Mouse (Mus musculus) stomach, embryonic 14.5 days (tissue): ENCODE measurements around the gene Tmtc1. TPM values are rescaled to one million over a fixed set of nuclear protein-coding genes. Genes with fewer than 3 reads are reported as not detected.

Source experiments
- ATAC-seq: fragments of 200-750 bp; cut with Nextera tagmentation; 2 replicates; pipeline ENCODE4 v1.8.0; 2017; ENCODE audit warnings: low read depth, moderate TSS enrichment; ENCODE audit not compliant: insufficient number of reproducible peaks, insufficient read depth, low FRiP score
- H3K27ac ChIP-seq: fragments of 300-500 bp; sonication (generic); 2 replicates; pipeline ENCODE4 v1.5.1; 2014; ENCODE audit warnings: mild to moderate bottlenecking, low read length, moderate library complexity, mixed read lengths
- H3K27me3 ChIP-seq: fragments of 300-500 bp; sonication (generic); 2 replicates; pipeline ENCODE4 v1.6.1; 2014; ENCODE audit warnings: low read length, control low read depth, mixed read lengths; ENCODE audit not compliant: control insufficient read depth, insufficient read depth
- H3K36me3 ChIP-seq: fragments of 300-500 bp; sonication (generic); 2 replicates; pipeline ENCODE4 v1.6.1; 2014; ENCODE audit warnings: mild to moderate bottlenecking, control low read depth, low read length, moderate library complexity, mixed read lengths; ENCODE audit not compliant: control insufficient read depth, insufficient read depth
- H3K4me1 ChIP-seq: fragments of 300-500 bp; sonication (generic); 2 replicates; pipeline ENCODE4 v1.6.1; 2014; ENCODE audit warnings: low read length, control low read depth, mixed read lengths; ENCODE audit not compliant: control insufficient read depth, insufficient read depth
- H3K4me2 ChIP-seq: fragments of 300-500 bp; sonication (generic); replicated peaks from 2 replicates; pipeline ENCODE4 v1.6.1; 2014; ENCODE audit warnings: low read depth, low read length, control low read depth
- H3K4me3 ChIP-seq: fragments of 300-500 bp; sonication (generic); 2 replicates; pipeline ENCODE4 v1.5.1; 2014; ENCODE audit warnings: low read depth, low read length, control low read depth
- H3K9ac ChIP-seq: fragments of 300-500 bp; sonication (generic); replicated peaks from 2 replicates; pipeline ENCODE4 v1.6.1; 2014; ENCODE audit warnings: low read depth, mild to moderate bottlenecking, control low read depth, low read length, moderate library complexity, mixed read lengths
- H3K9me3 ChIP-seq: fragments of 300-500 bp; sonication (generic); 2 replicates; pipeline ENCODE4 v1.6.1; 2016; ENCODE audit warnings: low read depth, low read length, control low read depth; ENCODE audit not compliant: control insufficient read depth
- WGBS: fragments of 180-500 bp; shearing (Covaris S2); extraction: QIAGEN DNeasy Blood & Tissue Kit; methylation state at CpG from one replicate; pipeline ENCODE4 v1.1.7; 2014; 5-methylcytosine and 5-hydroxymethylcytosine counted together
- polyA plus RNA-seq: library from polyadenylated mRNA; unstranded; fragments of >200 nt; fragmentation: Nextera tagmentation; extraction: Ambion mirVana; gene quantifications from 2 replicates; pipeline ENCODE4 v1.2.1, GENCODE M21; 2014

The Tmtc1 gene
- polyA plus RNA-seq, 1 experiment from 2014 or later = 2.8 TPM

- WGBS = 56% methylated on average over 3 of the region's 3 CpGs
- Histone ChIP-seq H3K9ac (no peak overlapping the region), H3K9me3 (no peaks in the 10 kb centered on the region), H3K36me3 (no peaks in the 10 kb centered on the region), H3K27ac (no peak overlapping the region), H3K27me3 (no peaks in the 10 kb centered on the region), H3K4me3 (no peak overlapping the region), H3K4me1 (no peaks in the 10 kb centered on the region), H3K4me2 (no peak overlapping the region)
- no peak for ATAC-seq
These were observed 68.5 kb downstream of the Tmtc1 start for GRCm38 (mm10) chr6:148375618-148376209.

- no peaks in the 10 kb centered on the region for H3K4me1 ChIP-seq
- no peak overlapping the region for H3K9ac ChIP-seq
- H3K27me3 ChIP-seq = no peaks in the 10 kb centered on the region
- H3K36me3 ChIP-seq = no peaks in the 10 kb centered on the region
- H3K27ac ChIP-seq = no peak overlapping the region
- no peak overlapping the region for H3K4me2 ChIP-seq
- ATAC-seq = no peak
- 68% methylated on average over 3 of the region's 3 CpGs for WGBS
- no peaks in the 10 kb centered on the region for H3K9me3 ChIP-seq
- no peak overlapping the region for H3K4me3 ChIP-seq
These were observed 69.2 kb downstream of the Tmtc1 start for GRCm38 (mm10) chr6:148375015-148375414.

GRCm38 (mm10) chr6:148373444-148373843 is 70.7 kb downstream of the Tmtc1 start:
- 63% methylated on average over 2 of the region's 2 CpGs for WGBS
- no peak overlapping the region for H3K4me2 ChIP-seq
- ATAC-seq = no peak
- no peaks in the 10 kb centered on the region for H3K9me3 ChIP-seq
- no peak overlapping the region for H3K9ac ChIP-seq
- H3K4me3 ChIP-seq = no peak overlapping the region
- H3K27ac ChIP-seq = no peak overlapping the region
- no peaks in the 10 kb centered on the region for H3K27me3 ChIP-seq
- no peaks in the 10 kb centered on the region for H3K4me1 ChIP-seq
- H3K36me3 ChIP-seq = no peaks in the 10 kb centered on the region

GRCm38 (mm10) chr6:148371223-148371622 is 73.0 kb downstream of the Tmtc1 start:
- no peaks in the 10 kb centered on the region for H3K4me1 ChIP-seq
- H3K36me3 ChIP-seq = no peaks in the 10 kb centered on the region
- H3K9ac ChIP-seq = no peak overlapping the region
- H3K9me3 ChIP-seq = no peaks in the 10 kb centered on the region
- no peaks in the 10 kb centered on the region for H3K27me3 ChIP-seq
- H3K4me2 ChIP-seq = no peak overlapping the region
- no peak overlapping the region for H3K4me3 ChIP-seq
- no peak for ATAC-seq
- no peak overlapping the region for H3K27ac ChIP-seq

- Histone ChIP-seq H3K4me2 (no peak overlapping the region), H3K4me3 (no peak overlapping the region), H3K27me3 (no peaks in the 10 kb centered on the region), H3K4me1 (0 out of 2 replicates have a peak, but pooled peaks cover 8% of the 10 kb centered on the region), H3K36me3 (no peaks in the 10 kb centered on the region), H3K9me3 (no peaks in the 10 kb centered on the region), H3K27ac (no peak overlapping the region), H3K9ac (no peak overlapping the region)
- no peak for ATAC-seq
- WGBS = 22% methylated on average over 4 of the region's 4 CpGs
These were observed 77.1 kb downstream of the Tmtc1 start for GRCm38 (mm10) chr6:148367094-148367539.

GRCm38 (mm10) chr6:148366629-148367028 is 77.6 kb downstream of the Tmtc1 start:
- Histone ChIP-seq H3K9me3 (no peaks in the 10 kb centered on the region), H3K9ac (no peak overlapping the region), H3K27me3 (no peaks in the 10 kb centered on the region), H3K27ac (no peak overlapping the region), H3K4me1 (0 out of 2 replicates have a peak, but pooled peaks cover 8% of the 10 kb centered on the region), H3K4me2 (no peak overlapping the region), H3K36me3 (no peaks in the 10 kb centered on the region), H3K4me3 (no peak overlapping the region)
- WGBS = 93% methylated on average over 1 of the region's 1 CpGs
- no peak for ATAC-seq

GRCm38 (mm10) chr6:148363162-148363561 is 81.0 kb downstream of the Tmtc1 start:
- H3K9ac ChIP-seq = no peak overlapping the region

GRCm38 (mm10) chr6:148362475-148362874 is 81.7 kb downstream of the Tmtc1 start:
- Histone ChIP-seq H3K4me3 (no peak overlapping the region), H3K4me2 (no peak overlapping the region), H3K36me3 (no peaks in the 10 kb centered on the region), H3K9me3 (no peaks in the 10 kb centered on the region), H3K27ac (no peak overlapping the region), H3K9ac (no peak overlapping the region), H3K27me3 (no peaks in the 10 kb centered on the region), H3K4me1 (0 out of 2 replicates have a peak, but pooled peaks cover 8% of the 10 kb centered on the region)
- 48% methylated on average over 3 of the region's 3 CpGs for WGBS
- no peak for ATAC-seq

More at GRCm38 (mm10) chr6:148363162-148363561, 81.0 kb downstream of the Tmtc1 start:
- 75% methylated on average over 1 of the region's 1 CpGs for WGBS
- Histone ChIP-seq H3K4me1 (0 out of 2 replicates have a peak, but pooled peaks cover 8% of the 10 kb centered on the region), H3K36me3 (no peaks in the 10 kb centered on the region), H3K27ac (no peak overlapping the region), H3K27me3 (no peaks in the 10 kb centered on the region), H3K4me2 (no peak overlapping the region), H3K4me3 (no peak overlapping the region), H3K9me3 (no peaks in the 10 kb centered on the region)
- no peak for ATAC-seq
